Mouse (Mus musculus) layer of hippocampus, adult 2 months (tissue): ENCODE data around the gene Zfp654. TPM values are rescaled to one million over a fixed set of nuclear protein-coding genes. Genes with fewer than 3 reads are reported as not detected.
"Not testable (repeated sequence)": the region's sequence is repeated elsewhere in the genome, so short reads cannot be mapped to it uniquely, and the experiment has no call there.

ENCODE experiments used
- DNase-seq, 2 experiments: peaks; one replicate each; pipeline ENCODE4 v3.0.0; 2022; ENCODE audit warnings: low spot score in 2 of 2
- H3K27ac ChIP-seq: fragments of 200-600 bp; 2 replicates; pipeline ENCODE4 v1.8.1; 2022
- H3K4me3 ChIP-seq: fragments of 200-600 bp; 2 replicates; pipeline ENCODE4 v1.8.1; 2022; ENCODE audit warnings: mild to moderate bottlenecking
- CTCF ChIP-seq: fragments of 200-600 bp; conservative IDR thresholded peaks from 2 replicates; pipeline ENCODE4 v1.8.1; 2022; ENCODE audit warnings: antibody characterized with exemption, mild to moderate bottlenecking, moderate library complexity
- total RNA-seq, 2 experiments: library from RNA; stranded (reverse); gene quantifications; 2 replicates each; pipeline ENCODE4 v1.2.3; 2021

The Zfp654 gene
- total RNA-seq, 2 experiments from 2014 or later: 14.9 to 15.8 TPM

DNA sequence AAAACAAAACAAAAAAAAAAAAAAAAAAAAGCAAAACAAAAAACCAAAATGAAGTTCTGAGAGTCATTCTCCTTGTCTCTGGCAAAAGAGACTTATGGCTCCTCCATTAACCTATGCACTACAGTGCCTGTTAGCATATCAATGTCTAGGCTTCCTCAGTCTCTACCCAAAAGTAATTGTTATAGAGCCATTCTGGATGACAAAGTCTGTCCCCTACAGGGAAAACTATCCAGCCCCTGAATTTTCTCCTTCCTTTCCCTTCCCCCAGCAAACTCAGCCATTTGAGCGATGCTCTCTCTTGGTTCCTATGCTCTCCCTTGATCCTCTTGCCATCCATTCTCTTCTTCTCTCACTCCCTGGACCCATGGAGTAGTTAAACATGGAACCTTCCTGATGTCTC is 24.4 kb upstream of the Zfp654 start:
- no peak overlapping the region for H3K4me3 ChIP-seq
- H3K27ac ChIP-seq: no peak overlapping the region
- no peak for TF ChIP-seq CTCF
- no peak for DNase-seq

DNA sequence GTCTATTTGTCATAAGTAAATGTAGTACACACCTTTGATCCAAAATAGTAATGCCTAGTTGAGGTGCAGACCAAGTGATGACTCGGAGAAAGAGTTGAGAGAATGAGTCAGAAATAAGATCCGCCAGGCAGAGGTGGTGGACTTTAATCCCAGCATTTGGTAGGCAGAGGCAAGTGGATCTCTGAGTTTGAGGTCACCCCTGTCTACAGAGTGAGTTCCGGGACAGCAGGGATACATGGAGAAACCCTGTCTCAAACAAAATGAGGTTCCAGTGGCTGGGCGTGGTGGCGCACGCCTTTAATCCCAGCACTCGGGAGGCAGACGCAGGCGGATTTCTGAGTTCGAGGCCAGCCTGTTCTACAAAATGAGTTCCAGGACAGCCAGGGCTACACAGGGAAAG is 23.9 kb upstream of the Zfp654 start:
- DNase-seq: no peak
- H3K27ac ChIP-seq: no peak overlapping the region
- no peak overlapping the region for H3K4me3 ChIP-seq
- no peak for TF ChIP-seq CTCF

- Histone ChIP-seq H3K4me3 (peak overlapping the region; percentile 94), H3K27ac (peak overlapping the region; percentile 88)
- TF ChIP-seq CTCF: no peak
- DNase-seq: peak; percentile 8 to 28
Observed at GRCm38 (mm10) chr16:64873416-64874305, 22.2 kb upstream of the Zfp654 start.

DNA sequence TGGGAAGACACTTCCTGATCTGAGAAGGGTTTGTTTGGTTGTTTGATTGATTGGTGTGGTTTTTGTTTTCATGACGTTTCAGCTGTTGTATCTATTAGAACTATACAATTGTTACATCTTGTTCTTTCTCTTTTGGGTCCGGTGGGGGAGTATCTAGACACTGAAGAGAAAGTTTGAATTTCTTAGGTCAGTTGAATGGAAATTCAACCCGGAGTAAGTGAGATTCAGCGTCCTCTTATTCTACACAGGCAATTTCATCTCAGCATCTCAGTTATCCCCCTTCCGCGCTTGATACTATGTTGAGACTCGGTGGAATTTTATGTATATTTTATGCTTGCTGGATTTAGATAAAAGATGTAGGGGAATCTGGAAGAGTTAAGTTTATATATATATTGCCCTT is 21.4 kb upstream of the Zfp654 start:
- TF ChIP-seq CTCF: no peak
- H3K4me3 ChIP-seq: peak overlapping the region; percentile 94

DNA sequence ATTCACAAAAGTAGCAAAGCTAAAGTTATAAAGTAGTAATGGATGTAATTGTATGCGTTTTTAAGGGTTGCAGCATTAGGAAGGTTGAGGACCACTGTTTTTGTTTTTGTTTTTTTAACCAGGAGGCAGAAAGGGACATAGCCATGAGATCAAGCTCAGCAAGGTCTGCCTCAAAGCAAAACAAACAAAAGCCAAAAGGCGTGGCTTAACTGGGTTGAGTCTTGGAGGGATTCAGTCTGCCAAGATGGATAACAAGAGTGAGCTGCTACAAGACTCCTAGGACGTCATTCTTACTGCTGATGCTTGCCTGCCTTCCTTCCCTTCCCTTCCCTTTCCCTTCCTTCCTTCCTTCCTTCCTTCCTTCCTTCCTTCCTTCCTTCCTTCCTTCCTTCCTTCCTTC is 20.8 kb upstream of the Zfp654 start:
- no peak overlapping the region for H3K27ac ChIP-seq
- no peak for TF ChIP-seq CTCF
- no peak for DNase-seq
- no peak overlapping the region for H3K4me3 ChIP-seq

More for the DNA sequence above, 21.4 kb upstream of the Zfp654 start:
- no peak for DNase-seq
- no peak overlapping the region; the same call in 1 of the 2 replicates for H3K27ac ChIP-seq

DNA sequence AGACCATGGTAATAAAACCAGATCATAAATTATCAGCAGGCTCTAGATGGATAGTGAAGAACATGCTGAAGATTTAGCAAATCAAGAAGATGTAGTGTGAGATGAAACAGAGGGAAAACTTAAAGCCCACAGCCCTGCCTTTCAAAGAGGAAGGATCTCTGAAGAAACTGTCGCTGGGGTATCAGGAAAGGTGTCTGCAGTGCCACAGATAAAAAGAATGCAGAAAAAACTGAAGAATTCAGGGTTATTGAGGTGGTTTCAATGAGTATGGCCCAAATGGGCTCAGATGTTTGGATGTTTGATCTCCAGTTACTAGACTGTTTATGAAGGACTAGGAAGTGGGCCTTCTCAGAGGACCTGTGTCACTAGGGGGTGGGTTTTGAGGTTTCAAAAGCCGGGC is 18.2 kb upstream of the Zfp654 start:
- H3K27ac ChIP-seq: no peak overlapping the region
- DNase-seq: no peak
- no peak overlapping the region for H3K4me3 ChIP-seq
- no peak for TF ChIP-seq CTCF

DNA sequence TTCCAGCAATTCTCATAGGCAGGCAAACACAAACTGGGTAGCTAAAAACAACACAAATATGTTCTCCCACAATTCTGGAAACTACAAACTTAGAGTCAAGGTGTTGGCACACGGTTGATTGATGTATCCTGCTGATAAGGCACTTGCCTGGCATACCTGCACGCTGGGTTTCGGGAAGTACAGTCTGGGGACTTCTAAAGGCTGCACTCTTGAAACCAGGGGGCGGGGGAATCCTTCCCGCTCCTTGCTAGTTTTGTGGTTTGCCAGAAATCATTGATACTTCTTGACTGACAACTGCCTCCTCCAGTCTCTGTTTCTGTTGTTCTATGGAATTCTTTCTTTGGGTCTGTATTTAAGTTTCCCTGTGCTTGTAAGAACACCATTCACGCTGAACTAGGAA is 17.2 kb upstream of the Zfp654 start:
- H3K4me3 ChIP-seq: no peak overlapping the region
- TF ChIP-seq CTCF: no peak

DNA sequence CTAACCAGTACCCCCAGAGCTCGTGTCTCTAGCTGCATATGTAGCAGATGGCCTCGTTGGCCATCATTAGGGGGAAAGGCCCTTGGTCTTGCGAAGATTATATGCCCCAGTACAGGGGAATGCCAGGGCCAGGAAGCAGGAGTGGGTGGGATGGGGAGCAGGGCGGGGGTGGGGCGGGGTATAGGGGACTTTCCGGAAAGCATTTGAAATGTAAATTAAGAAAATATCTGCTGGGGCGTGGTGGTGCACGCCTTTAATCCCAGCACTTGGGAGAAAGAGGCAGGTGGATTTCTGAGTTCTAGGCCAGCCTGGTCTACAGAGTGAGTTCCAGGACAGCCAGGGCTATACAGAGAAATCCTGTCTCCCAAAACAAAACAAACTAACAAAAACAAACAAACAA is 14.4 kb upstream of the Zfp654 start:
- DNase-seq, H3K27ac ChIP-seq: not testable (repeated sequence)

More for the DNA sequence above, 17.2 kb upstream of the Zfp654 start:
- no peak overlapping the region for H3K27ac ChIP-seq
- no peak for DNase-seq

DNA sequence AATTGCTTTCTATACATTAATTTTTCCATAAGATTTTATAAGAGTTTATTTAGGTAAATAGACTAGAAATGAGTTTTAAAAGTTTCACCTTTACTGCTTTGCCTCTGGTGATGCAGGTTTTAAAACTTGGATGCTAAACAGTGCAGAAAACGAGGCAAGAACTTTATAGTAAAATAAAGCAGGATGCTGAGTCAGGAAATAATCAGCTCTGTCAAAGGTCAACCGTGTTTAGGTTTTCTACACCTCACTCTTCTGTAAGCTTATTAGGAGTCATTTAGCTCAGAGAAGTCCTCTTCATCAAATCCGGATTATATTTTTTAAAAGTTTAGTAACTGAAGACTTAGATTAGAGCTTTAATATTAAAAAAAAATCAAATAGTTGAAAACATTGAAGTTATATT is 5.5 kb upstream of the Zfp654 start:
- no peak overlapping the region for H3K4me3 ChIP-seq
- no peak for DNase-seq
- no peak for TF ChIP-seq CTCF
- H3K27ac ChIP-seq: no peak overlapping the region

More for the DNA sequence above, 14.4 kb upstream of the Zfp654 start:
- H3K4me3 ChIP-seq: not testable (repeated sequence)

DNA sequence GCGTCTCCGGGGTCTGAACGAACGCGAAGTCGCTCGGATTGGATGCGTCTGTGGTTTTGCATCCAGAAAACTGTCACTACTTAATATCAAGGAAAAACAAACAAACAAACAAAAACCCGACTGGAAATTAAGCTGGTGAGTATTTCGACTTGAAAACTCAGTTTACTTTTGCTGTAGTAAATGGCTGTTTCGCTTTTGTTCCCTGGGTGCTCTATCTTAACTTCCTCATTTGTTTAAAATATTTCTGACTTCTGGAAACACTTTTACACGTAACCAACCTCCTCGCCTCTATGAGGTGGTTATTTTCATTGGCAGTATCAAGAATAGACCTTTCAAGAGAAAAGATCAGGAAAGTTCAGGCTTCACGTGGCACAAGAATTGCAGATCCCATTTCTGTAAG is 1.4 kb upstream of the Zfp654 start:
- TF ChIP-seq CTCF: no peak
- peak overlapping the region; percentile 72 for H3K27ac ChIP-seq
- peak overlapping the region; percentile 99 for H3K4me3 ChIP-seq
- DNase-seq: no peak

DNA sequence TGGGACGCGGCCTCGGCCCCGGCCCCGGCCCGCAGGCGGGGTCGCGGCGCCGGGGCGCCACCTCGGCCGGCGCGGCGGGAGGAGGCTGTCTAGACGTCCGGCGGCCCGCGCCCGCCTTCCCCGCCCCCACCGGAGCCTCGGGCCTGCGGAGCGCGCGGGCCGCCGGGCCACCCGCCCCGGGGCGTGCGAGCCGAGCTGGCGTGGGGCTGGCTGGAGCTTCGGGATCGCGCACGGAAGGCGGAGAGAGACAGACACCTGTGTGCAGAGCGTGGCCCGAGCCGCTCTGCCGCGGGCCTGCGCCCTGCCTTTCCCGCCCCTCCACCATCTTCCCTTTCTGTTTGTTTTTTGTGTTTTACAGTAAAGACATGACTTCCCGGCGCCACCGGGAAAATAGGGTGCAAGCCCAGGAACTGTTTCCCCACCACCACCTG is 1.0 kb upstream of the Zfp654 start:
- peak overlapping the region; percentile 99 for H3K4me3 ChIP-seq
- peak; percentile 13 to 16 for DNase-seq
- no peak for TF ChIP-seq CTCF
- H3K27ac ChIP-seq: peak overlapping the region; percentile 72

DNA sequence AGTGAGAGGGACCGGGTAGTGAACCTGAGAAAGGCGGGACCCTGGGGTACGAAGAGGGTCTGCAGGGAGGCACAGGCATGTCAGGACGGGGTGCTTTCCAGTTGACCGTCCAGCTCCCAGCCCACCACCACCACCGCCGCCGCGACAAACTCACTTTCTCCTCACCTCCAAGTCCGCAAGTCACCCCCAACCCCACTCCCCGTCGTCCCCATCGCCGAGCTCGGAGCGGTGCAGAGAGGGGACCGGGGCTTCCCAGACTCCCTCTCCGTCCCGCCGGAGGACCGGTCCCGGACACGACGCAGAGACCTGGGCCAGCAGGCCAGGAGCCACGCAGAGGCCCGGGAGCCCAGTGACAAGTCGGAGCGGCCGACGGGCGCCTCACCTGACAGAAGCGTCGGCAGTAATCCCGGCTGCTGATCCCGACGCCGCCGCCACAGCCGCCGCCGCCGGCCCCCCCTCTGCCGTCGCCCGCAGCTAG is 328 bp downstream of the Zfp654 start:
- peak overlapping the region; percentile 99 for H3K4me3 ChIP-seq
- no peak for TF ChIP-seq CTCF
- DNase-seq: peak in 1 of 2 experiments; percentile 20
- H3K27ac ChIP-seq: peak overlapping the region; percentile 96

- DNase-seq: peak in 1 of 2 experiments; percentile 34
- no peak for TF ChIP-seq CTCF
- Histone ChIP-seq H3K27ac (peak overlapping the region; percentile 96), H3K4me3 (peak overlapping the region; percentile 99)
Observed at GRCm38 (mm10) chr16:64850287-64851084, 966 bp downstream of the Zfp654 start.
